Mouse (Mus musculus): ENCODE data around the gene Ntpcr. TPM values are rescaled to one million over a fixed set of nuclear protein-coding genes. Genes with fewer than 3 reads are reported as not detected.

Ntpcr gene
- polyA plus RNA-seq, 1 experiment, result 27.4 TPM

DNA sequence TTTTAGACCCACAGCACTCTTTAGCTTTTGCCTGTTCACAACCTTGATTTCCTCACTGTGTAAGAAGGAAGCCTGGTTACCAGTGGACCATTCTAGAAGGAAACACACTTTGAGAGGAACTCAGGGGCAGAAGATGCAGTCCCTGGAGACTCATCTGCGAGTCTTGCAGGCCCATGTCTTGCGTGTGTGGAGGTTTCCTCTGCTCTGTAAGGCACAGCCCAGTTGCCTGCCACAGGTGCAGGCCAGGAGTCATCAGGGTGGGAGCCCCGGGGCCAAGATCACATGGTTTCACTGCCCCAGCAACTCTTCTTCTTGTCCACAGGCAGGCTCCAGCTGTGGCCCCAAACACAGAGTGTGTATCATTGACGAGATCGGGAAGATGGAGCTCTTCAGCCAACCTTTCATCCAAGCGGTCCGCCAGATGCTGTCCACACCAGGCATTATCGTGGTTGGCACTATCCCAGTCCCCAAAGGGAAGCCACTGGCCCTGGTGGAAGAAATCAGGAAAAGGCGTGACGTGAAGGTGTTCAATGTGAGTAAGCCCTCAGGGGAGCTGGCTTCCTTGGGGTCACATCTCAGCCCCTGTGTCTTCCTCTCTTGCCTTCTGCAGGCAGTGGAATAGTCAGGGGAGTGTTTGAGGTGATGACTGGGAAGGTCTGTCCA, 15.3 kb downstream of the Ntpcr start:
- DNase-seq, result no peak
- WGBS, result 90% methylated on average over 10 of the region's 10 CpGs
- Histone ChIP-seq H3K4me3 (ENCODE audit: control insufficient read depth, insufficient read depth, low read length) (no peak overlapping the region), H3K4me1 (replicated peaks; ENCODE audit: control insufficient read depth, insufficient read depth, low read length) (peaks cover 15% of the 10 kb centered on the region), H3K27me3 (ENCODE audit: control insufficient read depth, insufficient read depth, low read length) (no peaks in the 10 kb centered on the region), H3K27ac (ENCODE audit: control insufficient read depth, insufficient read depth, low read length) (no peak overlapping the region), H3K36me3 (ENCODE audit: control insufficient read depth, insufficient read depth, low read length) (no peaks in the 10 kb centered on the region)
- TF ChIP-seq POLR2A (IDR thresholded peaks at IDR 0.05; ENCODE audit: control insufficient read depth, extremely low read depth, insufficient read depth, low read length, poor library complexity) (no peak), CTCF (IDR thresholded peaks at IDR 0.05; ENCODE audit: borderline replicate concordance, control insufficient read depth, extremely low read depth, insufficient read depth, low read length, poor library complexity) (no peak)

DNA sequence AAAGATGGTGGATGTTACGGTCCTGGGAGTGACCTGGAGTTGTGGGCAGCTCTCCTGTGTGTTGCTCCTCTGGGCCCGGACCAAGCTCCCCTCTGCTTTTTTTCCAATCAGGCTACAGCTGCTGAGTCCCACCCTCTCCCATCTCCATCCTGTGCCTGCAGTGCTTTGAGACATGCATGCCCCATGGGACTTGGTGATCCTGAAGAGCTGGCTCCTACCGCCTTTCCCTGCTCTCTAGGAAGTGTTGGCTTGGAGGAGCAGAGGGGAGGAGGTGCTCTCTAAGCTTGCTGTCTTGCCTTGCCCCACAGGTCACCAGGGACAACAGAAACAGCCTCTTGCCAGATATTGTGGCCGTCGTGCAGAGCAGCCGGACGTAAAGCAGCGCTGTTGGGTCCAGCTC, 17.6 kb downstream of the Ntpcr start:
- Histone ChIP-seq H3K27me3 (ENCODE audit: control insufficient read depth, insufficient read depth, low read length) (no peaks in the 10 kb centered on the region), H3K36me3 (ENCODE audit: control insufficient read depth, insufficient read depth, low read length) (no peaks in the 10 kb centered on the region), H3K4me1 (replicated peaks; ENCODE audit: control insufficient read depth, insufficient read depth, low read length) (0 out of 2 replicates have a peak, but pooled peaks cover 3% of the 10 kb centered on the region), H3K27ac (ENCODE audit: control insufficient read depth, insufficient read depth, low read length) (no peak overlapping the region), H3K4me3 (ENCODE audit: control insufficient read depth, insufficient read depth, low read length) (no peak overlapping the region)
- DNase-seq, result no peak
- TF ChIP-seq CTCF (IDR thresholded peaks at IDR 0.05; ENCODE audit: borderline replicate concordance, control insufficient read depth, extremely low read depth, insufficient read depth, low read length, poor library complexity) (no peak), POLR2A (IDR thresholded peaks at IDR 0.05; ENCODE audit: control insufficient read depth, extremely low read depth, insufficient read depth, low read length, poor library complexity) (no peak)
- 97% methylated on average over 8 of the region's 8 CpGs for WGBS

DNA sequence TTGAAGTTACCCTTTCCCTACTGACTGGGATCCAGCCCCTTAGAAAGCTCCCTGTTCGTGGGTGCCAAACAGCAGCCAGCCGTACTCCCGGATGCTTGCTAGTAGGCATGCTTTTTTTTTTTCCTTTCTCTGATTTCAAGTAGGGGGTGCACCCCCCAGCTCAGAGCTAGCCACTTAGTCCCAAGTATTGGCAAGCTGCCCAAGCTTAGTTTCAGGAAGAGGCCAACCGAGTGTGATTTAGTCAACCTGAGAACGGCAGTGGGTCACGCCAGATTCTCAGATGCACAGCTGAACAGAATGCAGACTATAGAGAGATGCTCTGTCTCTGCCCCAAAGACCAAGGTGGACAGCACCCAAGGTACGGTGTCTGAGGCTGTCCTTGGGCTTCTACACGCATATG, 21.1 kb downstream of the Ntpcr start:
- WGBS, result 41% methylated on average over 8 of the region's 8 CpGs
- H3K4me1 ChIP-seq (replicated peaks; ENCODE audit: control insufficient read depth, insufficient read depth, low read length), result no peaks in the 10 kb centered on the region
- H3K36me3 ChIP-seq (ENCODE audit: control insufficient read depth, insufficient read depth, low read length), result no peaks in the 10 kb centered on the region
- no peak for TF ChIP-seq CTCF (IDR thresholded peaks at IDR 0.05; ENCODE audit: borderline replicate concordance, control insufficient read depth, extremely low read depth, insufficient read depth, low read length, poor library complexity)
- TF ChIP-seq POLR2A (IDR thresholded peaks at IDR 0.05; ENCODE audit: control insufficient read depth, extremely low read depth, insufficient read depth, low read length, poor library complexity), result no peak
- no peak overlapping the region for H3K4me3 ChIP-seq (ENCODE audit: control insufficient read depth, insufficient read depth, low read length)
- no peak overlapping the region for H3K27ac ChIP-seq (ENCODE audit: control insufficient read depth, insufficient read depth, low read length)
- no peaks in the 10 kb centered on the region for H3K27me3 ChIP-seq (ENCODE audit: control insufficient read depth, insufficient read depth, low read length)
- DNase-seq, result no peak

DNA sequence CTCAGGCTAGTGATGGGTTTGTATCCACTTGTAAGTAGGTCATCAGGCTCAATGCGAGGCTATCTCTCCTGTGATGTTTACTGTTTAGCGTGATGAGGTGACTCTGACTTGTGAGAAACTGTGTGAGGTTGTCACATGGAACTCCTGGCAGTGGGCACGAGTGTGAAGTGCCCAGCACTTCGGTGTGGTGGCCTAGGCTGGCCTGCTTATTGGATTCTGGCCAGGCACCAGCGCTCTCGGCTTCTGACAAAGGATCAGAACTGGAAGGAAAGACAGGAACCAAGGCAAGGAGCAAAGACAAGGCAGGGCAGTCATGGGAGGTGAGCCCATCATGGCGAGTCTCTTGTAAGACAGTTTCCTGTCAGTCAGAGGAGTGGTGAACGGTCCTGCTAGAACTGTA, 26.1 kb downstream of the Ntpcr start:
- no peak overlapping the region for H3K27ac ChIP-seq (ENCODE audit: control insufficient read depth, insufficient read depth, low read length)
- no peak overlapping the region for H3K4me3 ChIP-seq (ENCODE audit: control insufficient read depth, insufficient read depth, low read length)
- H3K4me1 ChIP-seq (replicated peaks; ENCODE audit: control insufficient read depth, insufficient read depth, low read length), result no peaks in the 10 kb centered on the region
- 83% methylated on average over 8 of the region's 8 CpGs for WGBS
- no peak for DNase-seq
- H3K27me3 ChIP-seq (ENCODE audit: control insufficient read depth, insufficient read depth, low read length), result no peaks in the 10 kb centered on the region
- no peaks in the 10 kb centered on the region for H3K36me3 ChIP-seq (ENCODE audit: control insufficient read depth, insufficient read depth, low read length)
- no peak for TF ChIP-seq CTCF (IDR thresholded peaks at IDR 0.05; ENCODE audit: borderline replicate concordance, control insufficient read depth, extremely low read depth, insufficient read depth, low read length, poor library complexity)
- no peak for TF ChIP-seq POLR2A (IDR thresholded peaks at IDR 0.05; ENCODE audit: control insufficient read depth, extremely low read depth, insufficient read depth, low read length, poor library complexity)

DNA sequence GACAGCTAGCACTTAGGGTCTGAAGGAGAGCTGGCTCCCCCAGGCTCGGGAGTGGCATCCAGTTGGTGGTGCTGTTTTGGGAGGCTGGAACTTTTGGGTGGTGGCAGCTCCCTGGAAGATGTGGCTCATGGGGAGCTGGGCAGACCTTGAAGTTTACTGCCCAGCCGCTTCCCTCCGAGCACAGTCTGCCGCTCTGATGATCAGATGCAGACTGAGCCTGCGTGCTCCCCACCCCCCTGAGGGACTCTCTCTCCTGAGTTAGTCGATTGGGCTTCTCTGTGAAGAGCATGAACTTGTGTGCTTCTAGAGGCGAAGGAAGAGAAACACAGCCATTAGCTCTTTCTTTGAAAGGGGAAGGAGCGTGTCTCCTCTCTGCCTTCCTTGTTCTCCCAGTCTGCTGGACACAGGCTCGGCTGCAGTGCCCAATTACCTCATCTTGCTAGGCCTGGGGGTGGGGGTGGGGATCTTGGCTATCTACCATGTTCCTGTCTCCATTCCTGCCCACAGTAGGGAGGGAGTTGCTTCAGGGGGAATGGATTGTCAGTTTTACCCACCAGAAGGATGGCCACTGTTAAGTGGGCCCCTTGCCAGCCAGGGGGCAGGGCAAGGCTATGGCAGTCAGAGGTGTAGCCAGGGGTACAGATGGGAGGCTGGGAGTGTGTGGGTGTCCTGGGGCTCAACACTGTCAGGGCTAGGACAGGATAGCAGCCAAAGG, 26.8 kb downstream of the Ntpcr start:
- no peak overlapping the region for H3K27ac ChIP-seq (ENCODE audit: control insufficient read depth, insufficient read depth, low read length)
- TF ChIP-seq CTCF (IDR thresholded peaks at IDR 0.05; ENCODE audit: borderline replicate concordance, control insufficient read depth, extremely low read depth, insufficient read depth, low read length, poor library complexity) (no peak), POLR2A (IDR thresholded peaks at IDR 0.05; ENCODE audit: control insufficient read depth, extremely low read depth, insufficient read depth, low read length, poor library complexity) (no peak)
- no peaks in the 10 kb centered on the region for H3K27me3 ChIP-seq (ENCODE audit: control insufficient read depth, insufficient read depth, low read length)
- DNase-seq, result no peak
- H3K36me3 ChIP-seq (ENCODE audit: control insufficient read depth, insufficient read depth, low read length), result no peaks in the 10 kb centered on the region
- 78% methylated on average over 9 of the region's 9 CpGs for WGBS
- H3K4me3 ChIP-seq (ENCODE audit: control insufficient read depth, insufficient read depth, low read length), result no peak overlapping the region
- no peaks in the 10 kb centered on the region for H3K4me1 ChIP-seq (replicated peaks; ENCODE audit: control insufficient read depth, insufficient read depth, low read length)

DNA sequence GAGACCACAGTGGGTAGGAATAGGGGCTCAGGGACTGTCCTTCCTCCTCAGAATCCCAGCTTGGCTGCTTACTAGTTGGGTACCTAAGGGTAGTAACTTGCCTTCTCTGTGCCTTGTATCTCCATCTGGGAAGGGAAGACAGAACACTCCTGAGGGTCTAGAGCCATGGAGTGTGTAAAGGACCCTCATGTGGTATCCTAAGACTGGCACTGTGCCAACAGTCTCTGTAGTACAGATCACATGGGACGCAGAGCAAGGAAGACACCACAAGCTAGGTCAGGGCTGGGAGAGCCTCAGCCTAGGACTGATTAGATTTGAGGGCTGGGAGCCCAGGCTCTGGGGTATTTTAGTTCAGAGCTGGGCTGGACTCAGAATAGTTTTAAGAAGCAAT, 27.3 kb downstream of the Ntpcr start:
- H3K4me1 ChIP-seq (replicated peaks; ENCODE audit: control insufficient read depth, insufficient read depth, low read length), result no peaks in the 10 kb centered on the region
- no peaks in the 10 kb centered on the region for H3K27me3 ChIP-seq (ENCODE audit: control insufficient read depth, insufficient read depth, low read length)
- no peak for TF ChIP-seq CTCF (IDR thresholded peaks at IDR 0.05; ENCODE audit: borderline replicate concordance, control insufficient read depth, extremely low read depth, insufficient read depth, low read length, poor library complexity)
- TF ChIP-seq POLR2A (IDR thresholded peaks at IDR 0.05; ENCODE audit: control insufficient read depth, extremely low read depth, insufficient read depth, low read length, poor library complexity), result no peak
- H3K36me3 ChIP-seq (ENCODE audit: control insufficient read depth, insufficient read depth, low read length), result no peaks in the 10 kb centered on the region
- no peak for DNase-seq
- 86% methylated on average over 1 of the region's 1 CpGs for WGBS
- H3K27ac ChIP-seq (ENCODE audit: control insufficient read depth, insufficient read depth, low read length), result no peak overlapping the region
- H3K4me3 ChIP-seq (ENCODE audit: control insufficient read depth, insufficient read depth, low read length), result no peak overlapping the region
